Mouse (Mus musculus) midbrain, embryonic 10.5 days (tissue): ENCODE results near the gene Tk1. TPM values are rescaled to one million over a fixed set of nuclear protein-coding genes. Genes with fewer than 3 reads are reported as not detected.
A peak's percentile ranks its signal among the peaks of the same experiment; 100 is the strongest.

Source experiments
- DNase-seq: peaks from one replicate; pipeline ENCODE4 v3.0.0-alpha.2; 2017; ENCODE audit warnings: low spot score
- H3K27ac ChIP-seq: fragments of 300-500 bp; sonication (generic); replicated peaks from 2 replicates; pipeline ENCODE4 v1.5.1; 2016; ENCODE audit warnings: mild to moderate bottlenecking
- H3K27me3 ChIP-seq: fragments of 300-500 bp; sonication (generic); 2 replicates; pipeline ENCODE4 v1.6.1; 2016; ENCODE audit warnings: low read depth, mild to moderate bottlenecking; ENCODE audit not compliant: poor library complexity, severe bottlenecking
- H3K36me3 ChIP-seq: fragments of 300-500 bp; sonication (generic); 2 replicates; pipeline ENCODE4 v1.6.1; 2016; ENCODE audit warnings: mild to moderate bottlenecking, moderate library complexity
- H3K4me1 ChIP-seq: fragments of 300-500 bp; sonication (generic); 2 replicates; pipeline ENCODE4 v1.6.1; 2016
- H3K4me3 ChIP-seq: fragments of 300-500 bp; sonication (generic); 2 replicates; pipeline ENCODE4 v1.5.1; 2016; ENCODE audit warnings: mild to moderate bottlenecking, moderate library complexity
- H3K9me3 ChIP-seq: fragments of 300-500 bp; sonication (generic); replicated peaks from 2 replicates; pipeline ENCODE4 v1.6.1; 2016; ENCODE audit warnings: mild to moderate bottlenecking
- WGBS: fragments of 180-500 bp; shearing (Covaris S2); methylation state at CpG from one replicate; pipeline ENCODE4 v1.1.7; 2016; 5-methylcytosine and 5-hydroxymethylcytosine counted together
- polyA plus RNA-seq: library from polyadenylated mRNA; unstranded; fragments of >200 nt; fragmentation: Nextera tagmentation; extraction: Ambion mirVana; gene quantifications from 2 replicates; pipeline ENCODE4 v1.2.1, GENCODE M21; 2016

The Tk1 gene
- polyA plus RNA-seq, 1 experiment from 2014 or later: 137 TPM

- no peak for DNase-seq
- H3K4me3 ChIP-seq: peak overlapping the region; percentile 58
- no peaks in the 10 kb centered on the region for H3K36me3 ChIP-seq
- H3K4me1 ChIP-seq: peaks cover 55% of the 10 kb centered on the region
- 1% methylated on average over 17 of the region's 17 CpGs for WGBS
- peaks cover 74% of the 10 kb centered on the region for H3K27me3 ChIP-seq
- no peaks in the 10 kb centered on the region for H3K9me3 ChIP-seq
- peak overlapping the region; percentile 82 for H3K27ac ChIP-seq
Observed at GRCm38 (mm10) chr11:117780199-117780515, 45.7 kb downstream of the Tk1 start.

DNA sequence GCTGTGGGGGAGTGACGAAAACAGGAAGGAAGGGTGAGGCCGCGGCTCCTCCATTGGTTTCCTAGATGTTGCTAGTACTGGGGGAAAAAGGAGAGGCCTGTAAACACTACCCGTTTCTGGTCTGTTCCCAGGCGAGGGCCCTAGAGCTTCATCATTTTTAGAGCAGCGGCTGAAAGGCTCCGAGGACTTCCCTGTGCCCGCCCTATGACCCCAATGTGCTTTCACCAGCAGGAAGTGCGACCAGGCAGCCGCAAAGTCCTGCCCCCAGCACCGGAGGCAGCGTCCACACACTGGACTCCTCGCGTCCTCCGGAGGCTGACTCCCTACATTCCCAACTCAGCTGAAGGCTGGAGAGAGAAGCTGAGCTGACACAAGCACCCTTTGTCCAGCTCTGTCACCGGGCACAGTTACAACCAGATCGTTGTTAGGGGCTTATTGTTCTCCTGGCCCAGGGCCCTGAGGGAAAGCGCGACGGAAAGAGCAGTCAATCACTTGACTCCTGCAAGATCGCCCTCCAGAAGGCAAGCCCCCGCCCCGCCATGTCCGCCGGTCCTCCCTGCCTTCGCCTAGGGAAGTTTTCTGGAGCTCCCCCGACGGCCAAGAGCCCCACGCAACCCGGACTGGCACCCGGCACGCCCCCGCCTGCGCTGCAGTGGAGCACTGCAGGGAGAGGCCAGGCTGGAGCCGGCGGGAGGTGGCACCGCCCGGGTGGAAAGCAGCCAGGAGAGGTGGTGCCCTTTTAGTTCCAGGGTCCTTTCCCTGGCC lies 46.3 kb downstream of the Tk1 start:
- Histone ChIP-seq H3K4me3 (peak overlapping the region; percentile 58), H3K27ac (peak overlapping the region; percentile 82), H3K4me1 (peaks cover 55% of the 10 kb centered on the region), H3K36me3 (no peaks in the 10 kb centered on the region), H3K27me3 (peaks cover 68% of the 10 kb centered on the region), H3K9me3 (no peaks in the 10 kb centered on the region)
- 5% methylated on average over 38 of the region's 38 CpGs for WGBS
- peak; percentile 72 for DNase-seq

DNA sequence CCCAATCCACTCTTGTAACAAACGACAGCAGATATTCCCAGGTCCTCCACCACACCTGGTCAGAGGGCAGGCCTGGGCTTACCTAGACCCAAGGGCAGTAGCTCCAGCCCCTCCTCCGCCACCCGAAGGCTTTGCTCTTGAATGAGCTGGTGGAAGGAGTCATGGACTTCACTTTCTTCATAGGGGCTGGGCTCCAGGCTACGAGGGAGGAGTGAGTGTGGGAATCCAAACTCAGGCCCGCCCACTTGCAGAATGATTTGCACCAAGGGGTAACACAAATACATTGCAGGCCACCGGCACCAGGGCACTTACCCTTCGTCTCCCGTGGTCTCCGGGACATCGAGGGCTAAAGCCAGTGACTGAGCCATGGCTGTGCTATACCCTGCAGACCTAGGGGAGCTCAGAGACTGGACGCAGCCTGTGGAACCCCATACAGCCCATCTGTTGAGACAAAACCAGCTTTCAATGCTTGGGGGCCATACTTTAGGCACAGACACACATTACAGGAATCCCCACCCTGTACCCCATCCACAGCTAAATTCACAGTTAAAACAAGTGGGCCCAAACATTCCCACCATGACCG lies 47.0 kb downstream of the Tk1 start:
- no peaks in the 10 kb centered on the region for H3K9me3 ChIP-seq
- no peak for DNase-seq
- H3K27ac ChIP-seq: peak overlapping the region; percentile 82
- 70% methylated on average over 12 of the region's 12 CpGs for WGBS
- H3K36me3 ChIP-seq: no peaks in the 10 kb centered on the region
- H3K4me1 ChIP-seq: peaks cover 55% of the 10 kb centered on the region
- peak overlapping the region; percentile 58 for H3K4me3 ChIP-seq
- H3K27me3 ChIP-seq: peaks cover 62% of the 10 kb centered on the region

GRCm38 (mm10) chr11:117778031-117778430 lies 47.9 kb downstream of the Tk1 start:
- 96% methylated on average over 11 of the region's 11 CpGs for WGBS
- no peak for DNase-seq
- H3K27me3 ChIP-seq: peaks cover 52% of the 10 kb centered on the region
- no peak overlapping the region for H3K4me3 ChIP-seq
- peaks cover 47% of the 10 kb centered on the region for H3K4me1 ChIP-seq
- H3K36me3 ChIP-seq: no peaks in the 10 kb centered on the region
- H3K9me3 ChIP-seq: no peaks in the 10 kb centered on the region
- H3K27ac ChIP-seq: no peak overlapping the region

DNA sequence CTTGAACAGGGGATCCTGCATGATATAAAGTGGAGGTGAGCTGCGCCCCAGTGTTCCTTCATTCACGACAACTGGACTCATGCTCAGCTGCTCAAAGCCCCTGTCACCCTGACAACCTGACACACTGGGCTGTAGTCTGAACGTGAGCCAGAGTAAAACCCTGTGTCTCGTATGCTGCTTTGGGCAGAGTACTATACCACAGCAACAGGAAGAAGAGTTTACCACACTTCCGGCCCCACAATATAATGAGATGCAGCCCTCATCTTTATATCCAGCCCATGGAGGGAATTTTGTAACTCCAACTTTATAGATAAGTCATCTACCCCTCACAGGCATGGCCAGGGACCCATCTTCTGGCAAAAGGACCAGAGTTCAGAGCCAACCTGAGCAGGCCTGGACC lies 48.8 kb downstream of the Tk1 start:
- Histone ChIP-seq H3K4me3 (no peak overlapping the region), H3K27ac (no peak overlapping the region), H3K36me3 (no peaks in the 10 kb centered on the region), H3K9me3 (no peaks in the 10 kb centered on the region), H3K27me3 (peaks cover 43% of the 10 kb centered on the region), H3K4me1 (peaks cover 41% of the 10 kb centered on the region)
- 91% methylated on average over 5 of the region's 5 CpGs for WGBS
- no peak for DNase-seq

DNA sequence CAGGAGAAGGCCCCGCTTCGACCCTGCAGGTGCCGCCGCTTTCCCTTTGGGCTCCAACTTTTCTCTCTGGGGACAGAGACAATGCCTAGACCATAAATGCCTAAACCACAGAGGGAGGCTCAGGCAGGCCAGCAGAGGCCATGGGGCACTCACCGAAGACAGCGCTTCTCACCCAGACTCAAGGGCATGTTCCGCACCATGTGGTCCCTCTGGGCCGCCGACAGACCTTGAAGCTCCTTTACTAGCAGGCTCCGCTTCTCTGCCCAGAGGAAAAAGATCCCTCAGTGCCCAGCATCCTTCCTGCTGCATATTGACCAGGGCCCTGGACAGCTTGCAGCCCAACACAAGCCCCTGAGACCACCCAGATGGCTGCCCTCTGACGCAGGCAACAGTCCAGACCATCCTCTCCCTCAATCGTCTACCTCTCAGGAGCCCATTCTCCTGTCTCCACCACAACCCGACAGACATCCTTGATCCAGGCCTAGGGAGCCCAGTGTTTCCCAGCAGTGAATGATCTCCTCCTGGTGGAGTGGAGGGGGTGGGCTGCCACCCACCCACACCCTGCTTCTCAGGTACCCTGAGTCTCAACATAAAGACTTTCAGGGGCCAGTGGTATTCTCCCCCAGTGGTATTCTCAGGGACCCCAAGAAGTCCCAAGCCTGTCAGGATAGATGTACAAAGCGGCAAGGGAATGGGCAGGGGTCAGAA lies 49.7 kb downstream of the Tk1 start:
- Histone ChIP-seq H3K36me3 (no peaks in the 10 kb centered on the region; the same call in 1 of the 2 replicates), H3K4me3 (no peak overlapping the region), H3K27me3 (peaks cover 34% of the 10 kb centered on the region), H3K27ac (no peak overlapping the region), H3K4me1 (peaks cover 34% of the 10 kb centered on the region), H3K9me3 (no peaks in the 10 kb centered on the region)
- WGBS: 90% methylated on average over 14 of the region's 14 CpGs
- no peak for DNase-seq

DNA sequence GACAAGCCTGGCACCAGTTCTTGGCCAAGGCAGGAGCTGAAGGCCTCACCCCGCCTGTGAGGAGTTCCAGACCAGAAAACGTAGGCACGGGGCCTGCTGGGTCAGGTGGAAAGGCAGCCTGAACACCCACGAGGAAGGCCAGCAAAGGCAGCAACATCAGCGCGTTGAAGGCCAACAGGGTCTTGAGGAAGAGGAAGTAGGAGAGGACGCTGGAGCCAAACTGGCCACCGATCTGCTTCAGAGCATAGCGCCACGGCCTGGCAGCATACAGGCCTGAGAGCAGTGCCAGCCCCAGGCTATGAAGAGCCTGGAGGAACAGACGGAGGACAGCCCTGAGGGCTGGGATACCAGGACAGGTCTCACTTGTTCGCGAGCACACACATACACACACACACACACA lies 50.4 kb downstream of the Tk1 start:
- Histone ChIP-seq H3K4me3 (no peak overlapping the region), H3K27ac (no peak overlapping the region), H3K27me3 (peaks cover 27% of the 10 kb centered on the region), H3K4me1 (peaks cover 27% of the 10 kb centered on the region), H3K9me3 (no peaks in the 10 kb centered on the region), H3K36me3 (no peaks in the 10 kb centered on the region; the same call in 1 of the 2 replicates)
- 93% methylated on average over 13 of the region's 13 CpGs for WGBS
- DNase-seq: no peak

- H3K36me3 ChIP-seq: no peaks in the 10 kb centered on the region; the same call in 1 of the 2 replicates
- no peak overlapping the region for H3K27ac ChIP-seq
- no peak overlapping the region for H3K4me3 ChIP-seq
- 94% methylated on average over 10 of the region's 10 CpGs for WGBS
- DNase-seq: no peak
- no peaks in the 10 kb centered on the region for H3K9me3 ChIP-seq
- peaks cover 21% of the 10 kb centered on the region for H3K27me3 ChIP-seq
- peaks cover 20% of the 10 kb centered on the region for H3K4me1 ChIP-seq
Observed at GRCm38 (mm10) chr11:117774925-117775324, 51.0 kb downstream of the Tk1 start.

GRCm38 (mm10) chr11:117772352-117772751 lies 53.5 kb downstream of the Tk1 start:
- 91% methylated on average over 7 of the region's 7 CpGs for WGBS
- no peaks in the 10 kb centered on the region for H3K27me3 ChIP-seq
- H3K9me3 ChIP-seq: no peaks in the 10 kb centered on the region
- H3K27ac ChIP-seq: no peak overlapping the region
- no peak for DNase-seq
- H3K4me1 ChIP-seq: 0 out of 2 replicates have a peak, but pooled peaks cover 5% of the 10 kb centered on the region
- no peaks in the 10 kb centered on the region; the same call in 1 of the 2 replicates for H3K36me3 ChIP-seq
- no peak overlapping the region for H3K4me3 ChIP-seq

- Histone ChIP-seq H3K4me3 (no peak overlapping the region), H3K27ac (no peak overlapping the region), H3K27me3 (no peaks in the 10 kb centered on the region), H3K4me1 (0 out of 2 replicates have a peak, but pooled peaks cover 4% of the 10 kb centered on the region), H3K36me3 (peaks cover 12% of the 10 kb centered on the region), H3K9me3 (no peaks in the 10 kb centered on the region)
- no peak for DNase-seq
- 89% methylated on average over 10 of the region's 10 CpGs for WGBS
Observed at GRCm38 (mm10) chr11:117770407-117770806, 55.5 kb downstream of the Tk1 start.

- H3K4me3 ChIP-seq: no peak overlapping the region
- no peak overlapping the region for H3K27ac ChIP-seq
- DNase-seq: no peak
- H3K4me1 ChIP-seq: 0 out of 2 replicates have a peak, but pooled peaks cover 4% of the 10 kb centered on the region
- peaks cover 20% of the 10 kb centered on the region for H3K36me3 ChIP-seq
- H3K27me3 ChIP-seq: no peaks in the 10 kb centered on the region
- no peaks in the 10 kb centered on the region for H3K9me3 ChIP-seq
- WGBS: 91% methylated on average over 7 of the region's 7 CpGs
Observed at GRCm38 (mm10) chr11:117769683-117770047, 56.2 kb downstream of the Tk1 start.

- WGBS: 89% methylated on average over 20 of the region's 20 CpGs
- H3K4me3 ChIP-seq: no peak overlapping the region
- H3K9me3 ChIP-seq: no peaks in the 10 kb centered on the region
- DNase-seq: no peak
- peaks cover 26% of the 10 kb centered on the region for H3K36me3 ChIP-seq
- 0 out of 2 replicates have a peak, but pooled peaks cover 4% of the 10 kb centered on the region for H3K4me1 ChIP-seq
- no peaks in the 10 kb centered on the region for H3K27me3 ChIP-seq
- H3K27ac ChIP-seq: no peak overlapping the region
Observed at GRCm38 (mm10) chr11:117768725-117769682, 56.9 kb downstream of the Tk1 start.
